32 mouse cellular contexts compared by ENCODE assay signal in the genomic region with DNA sequence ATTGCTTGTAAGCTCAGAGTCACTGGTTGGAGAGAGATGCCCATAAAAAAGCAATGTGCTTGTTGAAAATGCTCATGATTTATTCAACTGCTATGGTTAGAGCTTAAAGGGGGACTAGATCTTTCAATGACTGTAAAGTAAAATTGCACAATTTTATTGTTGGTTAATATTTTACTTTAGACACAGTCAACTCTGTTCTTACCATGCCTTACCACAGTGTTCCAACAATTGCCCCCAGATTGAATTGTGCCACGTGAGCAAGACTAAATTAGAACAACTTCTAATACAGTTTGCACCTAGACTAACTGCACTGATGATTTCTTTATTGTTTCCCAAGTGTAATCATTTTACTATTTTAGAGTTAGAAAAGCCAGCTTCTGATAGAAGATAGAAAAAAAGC.
"Had no signal": no experiment of that assay in that cellular context is flagged by ENCODE, and none has a peak within 500 bp of the region (broad histone marks: within the 10 kb centered on the region; RNA-seq: fewer than 3 reads in every experiment).

No protein-coding gene starts in this region.

- H3K4me3 ChIP-seq: limb, embryonic 10.5 days; limb, embryonic 12.5 days; limb, embryonic 13.5 days; limb, embryonic 15.5 days; liver, embryonic 12.5 days; liver, embryonic 13.5 days; liver, embryonic 15.5 days; lung, embryonic 15.5 days; megakaryocyte, embryonic 14.5 days; midbrain, embryonic 10.5 days; midbrain, embryonic 12.5 days; midbrain, embryonic 13.5 days; midbrain, embryonic 15.5 days; myocyte; neural tube, embryonic 12.5 days had no signal

- H3K36me3 ChIP-seq: limb, embryonic 10.5 days; limb, embryonic 12.5 days; limb, embryonic 13.5 days; limb, embryonic 15.5 days; liver, embryonic 12.5 days; liver, embryonic 13.5 days; liver, embryonic 15.5 days; lung, embryonic 15.5 days; midbrain, embryonic 10.5 days; midbrain, embryonic 12.5 days; midbrain, embryonic 13.5 days; midbrain, embryonic 15.5 days; neural tube, embryonic 12.5 days had no signal

- H3K9me3 ChIP-seq: limb, embryonic 10.5 days; limb, embryonic 12.5 days; limb, embryonic 13.5 days; limb, embryonic 15.5 days; liver, embryonic 12.5 days; liver, embryonic 13.5 days; liver, embryonic 15.5 days; lung, embryonic 15.5 days; megakaryocyte, embryonic 14.5 days; midbrain, embryonic 10.5 days; midbrain, embryonic 12.5 days; midbrain, embryonic 13.5 days; midbrain, embryonic 15.5 days; neural tube, embryonic 12.5 days had no signal

- H3K27me3 ChIP-seq: limb, embryonic 12.5 days; limb, embryonic 13.5 days; limb, embryonic 15.5 days; liver, embryonic 12.5 days; liver, embryonic 13.5 days; liver, embryonic 15.5 days; lung, embryonic 15.5 days; megakaryocyte, embryonic 14.5 days; midbrain, embryonic 12.5 days; midbrain, embryonic 13.5 days; midbrain, embryonic 15.5 days; neural tube, embryonic 12.5 days had no signal

- H3K27ac ChIP-seq: limb, embryonic 10.5 days; limb, embryonic 12.5 days; limb, embryonic 13.5 days; limb, embryonic 15.5 days; liver, embryonic 12.5 days; liver, embryonic 13.5 days; liver, embryonic 14.5 days; liver, embryonic 15.5 days; lung, embryonic 15.5 days; macrophage; midbrain, embryonic 10.5 days; midbrain, embryonic 12.5 days; midbrain, embryonic 13.5 days; midbrain, embryonic 15.5 days; neural tube, embryonic 12.5 days had no signal

- H3K4me1 ChIP-seq: limb, embryonic 10.5 days; limb, embryonic 12.5 days; limb, embryonic 13.5 days; limb, embryonic 15.5 days; liver, embryonic 12.5 days; liver, embryonic 13.5 days; liver, embryonic 15.5 days; lung, embryonic 15.5 days; megakaryocyte, embryonic 14.5 days; midbrain, embryonic 12.5 days; midbrain, embryonic 13.5 days; midbrain, embryonic 15.5 days; neural tube, embryonic 12.5 days had no signal

- DNase-seq: left cerebral cortex, postnatal 4 days; liver; liver, embryonic 13.5 days; liver, postnatal 0 days; lung, adult 18-20 months; lung, adult 2 months; lung, embryonic 14.5 days; lung, postnatal 10 days; lung, postnatal 14 days; lung, postnatal 36 days; lung, postnatal 4 days; midbrain, embryonic 14.5 days had no signal

- H3K4me2 ChIP-seq: limb, embryonic 12.5 days; limb, embryonic 13.5 days; limb, embryonic 15.5 days; liver, embryonic 11.5 days; liver, embryonic 12.5 days; liver, embryonic 13.5 days; liver, embryonic 15.5 days; lung, embryonic 14.5 days; lung, embryonic 15.5 days; midbrain, embryonic 11.5 days; midbrain, embryonic 12.5 days; midbrain, embryonic 13.5 days; midbrain, embryonic 15.5 days; neural tube, embryonic 12.5 days had no signal

- H3K9ac ChIP-seq: limb, embryonic 12.5 days; limb, embryonic 13.5 days; limb, embryonic 15.5 days; liver, embryonic 12.5 days; liver, embryonic 13.5 days; liver, embryonic 14.5 days; liver, embryonic 15.5 days; liver, postnatal 0 days; lung, embryonic 14.5 days; lung, embryonic 15.5 days; midbrain, embryonic 12.5 days; midbrain, embryonic 13.5 days; midbrain, embryonic 15.5 days; neural tube, embryonic 12.5 days had no signal

- ATAC-seq: liver, embryonic 12.5 days; liver, postnatal 0 days; lung, postnatal 0 days; midbrain, embryonic 13.5 days; midbrain, embryonic 15.5 days; midbrain, embryonic 16.5 days had no signal
